Mouse (Mus musculus) left cerebral cortex, adult 18-20 months (tissue): ENCODE results near the gene Gm10324. TPM values are rescaled to one million over a fixed set of nuclear protein-coding genes. Genes with fewer than 3 reads are reported as not detected.
"Not testable (repeated sequence)": the region's sequence is repeated elsewhere in the genome, so short reads cannot be mapped to it uniquely, and the experiment has no call there.

Source experiments
- DNase-seq, 2 experiments: peaks; one replicate each; pipeline ENCODE4 v3.0.0; 2021 to 2022; ENCODE audit warnings: low spot score in 2 of 2, mixed read lengths in 1 of 2
- long read RNA-seq, 2 experiments: library from polyadenylated mRNA; stranded (forward); transcript quantifications; one replicate each; pipeline ENCODE4 v2.0.0; 2021
- total RNA-seq, 2 experiments: library from RNA; stranded (reverse); gene quantifications; 2 replicates each; pipeline ENCODE4 v1.2.3; 2021

Gm10324 gene
- total RNA-seq = not detected
- long read RNA-seq, experiment 1 = 0 reads
- long read RNA-seq, experiment 2 = 0 reads

GRCm38 (mm10) chr13:66119247-66119646 is at the start of gene Gm10324:
TSS of gene Gm10324 (plus strand) at chr13:66119547.
- not testable (repeated sequence) for DNase-seq

Other genes with a start within 250 kb of the Gm10324 start
- gene Gm10772, start 108.0 kb downstream of the Gm10324 start, total RNA-seq = not detected